Mouse (Mus musculus): ENCODE data around the gene Sox8. TPM values are rescaled to one million over a fixed set of nuclear protein-coding genes. Genes with fewer than 3 reads are reported as not detected.

Gene Sox8
- polyA plus RNA-seq (2017; shearing (Covaris generic)): 0.16 TPM

DNA sequence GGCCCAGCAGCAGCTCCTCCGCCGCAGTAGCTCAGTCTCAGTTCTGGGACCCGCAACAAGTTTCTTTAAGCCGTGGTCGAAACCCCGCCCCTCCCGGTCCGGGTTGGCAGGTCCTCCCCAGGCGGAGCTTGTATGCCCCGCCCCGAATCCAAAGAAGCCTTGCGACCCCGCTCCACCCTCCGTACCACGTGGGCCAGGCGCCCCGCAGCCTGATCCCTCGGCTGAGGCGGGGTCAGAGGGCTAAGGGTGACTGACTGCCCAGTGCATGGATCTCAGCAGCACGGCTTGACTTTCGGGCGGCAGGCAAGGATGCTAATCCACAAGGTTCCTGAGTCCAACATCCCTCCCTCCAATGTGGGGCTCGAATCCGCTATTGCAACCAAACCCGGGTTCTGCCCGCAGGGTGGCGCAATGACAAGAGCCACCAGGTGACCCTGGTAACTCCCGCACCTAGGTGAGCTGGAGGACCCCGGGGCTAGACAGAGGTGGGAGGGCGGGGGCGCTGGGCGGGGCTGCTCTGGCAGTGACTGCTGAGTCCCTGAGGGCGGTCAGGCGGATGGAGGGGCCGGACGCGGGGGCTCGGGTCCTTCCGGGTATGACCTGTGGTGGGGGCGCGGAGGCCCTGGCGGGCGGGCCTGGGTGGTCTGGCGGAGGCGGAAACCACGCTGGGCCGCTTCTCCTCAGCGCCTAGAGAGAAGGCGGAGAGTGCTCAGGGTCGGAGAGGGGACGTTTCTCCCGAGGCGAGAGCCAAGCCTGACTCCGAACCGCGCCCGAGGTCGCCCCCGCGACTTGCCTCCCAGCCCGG is at the start of gene Sox8:
TSS of gene Sox8 (minus strand) at position 39 of the 805 bp plus-strand sequence.

DNA sequence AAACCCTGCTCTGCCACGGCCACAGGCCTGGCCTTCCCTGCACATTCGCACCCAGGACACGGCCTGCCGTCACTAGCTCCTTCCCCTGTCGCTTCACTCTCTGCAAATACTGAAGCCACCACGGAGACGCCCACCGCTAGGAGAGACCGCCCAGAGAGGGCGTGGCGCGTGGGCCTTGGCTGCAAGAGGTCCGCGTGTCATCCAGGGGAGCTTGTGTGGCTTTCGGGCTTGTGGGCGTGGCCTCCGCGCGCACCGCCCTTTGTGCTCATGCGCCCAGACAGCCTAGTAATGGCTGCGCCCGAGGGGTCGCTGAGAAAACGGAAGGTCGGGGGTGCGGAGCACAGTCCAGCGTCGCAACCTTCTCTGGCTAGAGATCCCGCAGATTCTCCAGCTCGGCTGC is 8.4 kb upstream of the Sox8 start, which contains the start of gene Lmf1:
TSS of gene Lmf1 (plus strand) at position 166 of the 400 bp plus-strand sequence.

Other genes starting within 250 kb of the Sox8 start
- gene Tpsab1, start 225.1 kb downstream of the Sox8 start, polyA plus RNA-seq (2017; shearing (Covaris generic)): not detected
- gene Tpsb2, start 204.4 kb downstream of the Sox8 start, polyA plus RNA-seq (2017; shearing (Covaris generic)): not detected
- not detected for gene Tpsg1, start 201.4 kb downstream of the Sox8 start, polyA plus RNA-seq (2017; shearing (Covaris generic))
- 0.05 TPM for gene Cacna1h, start 136.9 kb downstream of the Sox8 start, polyA plus RNA-seq (2017; shearing (Covaris generic))
- not detected for gene Tekt4, start 116.1 kb downstream of the Sox8 start, polyA plus RNA-seq (2017; shearing (Covaris generic))
- not detected for gene Sstr5, start 73.4 kb downstream of the Sox8 start, polyA plus RNA-seq (2017; shearing (Covaris generic))
- 15.5 TPM for gene Lmf1, start 8.4 kb upstream of the Sox8 start, polyA plus RNA-seq (2017; shearing (Covaris generic))
- gene Gng13, start 146.5 kb upstream of the Sox8 start, polyA plus RNA-seq (2017; shearing (Covaris generic)): not detected
- 4.7 TPM for gene Chtf18, start 156.7 kb upstream of the Sox8 start, polyA plus RNA-seq (2017; shearing (Covaris generic))
- gene Rpusd1, start 157.0 kb upstream of the Sox8 start, polyA plus RNA-seq (2017; shearing (Covaris generic)): 4.0 TPM
- gene Mslnl, start 165.4 kb upstream of the Sox8 start, polyA plus RNA-seq (2017; shearing (Covaris generic)): not detected
- not detected for gene Msln, start 183.7 kb upstream of the Sox8 start, polyA plus RNA-seq (2017; shearing (Covaris generic))
- 15.6 TPM for gene Narfl, start 203.1 kb upstream of the Sox8 start, polyA plus RNA-seq (2017; shearing (Covaris generic))
- 23.1 TPM for gene Haghl, start 215.0 kb upstream of the Sox8 start, polyA plus RNA-seq (2017; shearing (Covaris generic))
- gene Ccdc78, start 215.9 kb upstream of the Sox8 start, polyA plus RNA-seq (2017; shearing (Covaris generic)): 0.29 TPM
- 125 TPM for gene Fam173a, start 222.2 kb upstream of the Sox8 start, polyA plus RNA-seq (2017; shearing (Covaris generic))
- not detected for gene AC134908.4, start 225.0 kb upstream of the Sox8 start, polyA plus RNA-seq (2017; shearing (Covaris generic))
- gene Metrn, start 226.4 kb upstream of the Sox8 start, polyA plus RNA-seq (2017; shearing (Covaris generic)): 28.1 TPM
- not detected for gene Fbxl16, start 238.4 kb upstream of the Sox8 start, polyA plus RNA-seq (2017; shearing (Covaris generic))

Measured in effector memory CD4-positive, alpha-beta T cell, adult 5 months (primary cell).